Mouse (Mus musculus) limb, embryonic 14.5 days (tissue): ENCODE data around the gene Ppp2ca. TPM values are rescaled to one million over a fixed set of nuclear protein-coding genes. Genes with fewer than 3 reads are reported as not detected.
"Not testable (repeated sequence)": the region's sequence is repeated elsewhere in the genome, so short reads cannot be mapped to it uniquely, and the experiment has no call there.

Experiments used
- ATAC-seq: fragments of 200-750 bp; cut with Nextera tagmentation; 2 replicates; pipeline ENCODE4 v1.8.0; 2017; ENCODE audit warnings: low read depth, moderate number of reproducible peaks, moderate TSS enrichment; ENCODE audit not compliant: low FRiP score
- DNase-seq: peaks from one replicate; pipeline ENCODE4 v3.0.0-alpha.2; 2015; ENCODE audit warnings: low spot score
- H3K27ac ChIP-seq: fragments of 300-500 bp; sonication (generic); replicated peaks from 2 replicates; pipeline ENCODE4 v1.5.1; 2014; ENCODE audit warnings: low read depth, mild to moderate bottlenecking, low read length, moderate library complexity, mixed read lengths
- H3K27me3 ChIP-seq: fragments of 300-500 bp; sonication (generic); 2 replicates; pipeline ENCODE4 v1.6.1; 2014; ENCODE audit warnings: low read length, mixed read lengths; ENCODE audit not compliant: control insufficient read depth, insufficient read depth
- H3K36me3 ChIP-seq: fragments of 300-500 bp; sonication (generic); 2 replicates; pipeline ENCODE4 v1.6.1; 2014; ENCODE audit warnings: mild to moderate bottlenecking, low read length, moderate library complexity, mixed read lengths; ENCODE audit not compliant: control insufficient read depth, insufficient read depth
- H3K4me1 ChIP-seq: fragments of 300-500 bp; sonication (generic); 2 replicates; pipeline ENCODE4 v1.6.1; 2014; ENCODE audit warnings: antibody characterized with exemption, low read length, mixed read lengths; ENCODE audit not compliant: control insufficient read depth, insufficient read depth
- H3K4me2 ChIP-seq: fragments of 300-500 bp; sonication (generic); replicated peaks from 2 replicates; pipeline ENCODE4 v1.6.1; 2014; ENCODE audit warnings: low read depth, mild to moderate bottlenecking, low read length, moderate library complexity; ENCODE audit not compliant: severe bottlenecking
- H3K4me3 ChIP-seq: fragments of 300-500 bp; sonication (generic); replicated peaks from 2 replicates; pipeline ENCODE4 v1.5.1; 2014; ENCODE audit warnings: low read length
- H3K9ac ChIP-seq: fragments of 300-500 bp; sonication (generic); 2 replicates; pipeline ENCODE4 v1.6.1; 2014; ENCODE audit warnings: mild to moderate bottlenecking, low read depth, low read length, moderate library complexity; ENCODE audit not compliant: severe bottlenecking
- H3K9me3 ChIP-seq: fragments of 300-500 bp; sonication (generic); 2 replicates; pipeline ENCODE4 v1.6.1; 2016; ENCODE audit warnings: low read length; ENCODE audit not compliant: control insufficient read depth
- POLR2A ChIP-seq: fragments of 200-500 bp; IDR thresholded peaks from 2 replicates; pipeline ENCODE4 v1.8.0; 2012; ENCODE audit warnings: inconsistent platforms, mild to moderate bottlenecking, moderate library complexity, borderline replicate concordance; ENCODE audit not compliant: insufficient read depth, insufficient read length; ENCODE audit errors: extremely low read depth
- WGBS: fragments of 180-500 bp; shearing (Covaris S2); extraction: QIAGEN DNeasy Blood & Tissue Kit; methylation state at CpG from one replicate; pipeline ENCODE4 v1.1.7; 2014; 5-methylcytosine and 5-hydroxymethylcytosine counted together
- polyA plus RNA-seq, 2 experiments: library from polyadenylated mRNA; depleted of rRNA in 1 of 2; stranded (reverse) in 1 of 2; unstranded in 1 of 2; fragments of >200 nt; fragmentation: Nextera tagmentation in 1 of 2; extraction: Ambion mirVana in 1 of 2; gene quantifications; 2 replicates each; pipeline versions ENCODE4 v1.2.1 to v1.2.3; 2012 to 2014

The Ppp2ca gene
- polyA plus RNA-seq, 2 experiments: 65.6 to 88.4 TPM

- ATAC-seq (no peak), DNase-seq (no peak)
- no peak overlapping the region for H3K4me2 ChIP-seq
- WGBS: 88% methylated on average over 7 of the region's 7 CpGs
- H3K27ac ChIP-seq: no peak overlapping the region
- H3K9me3 ChIP-seq: peaks cover 1% of the 10 kb centered on the region; the same call in 1 of the 2 replicates
- no peak overlapping the region for H3K4me3 ChIP-seq
- H3K36me3 ChIP-seq: 0 out of 2 replicates have a peak, but pooled peaks cover 12% of the 10 kb centered on the region
- no peaks in the 10 kb centered on the region for H3K27me3 ChIP-seq
- no peaks in the 10 kb centered on the region for H3K4me1 ChIP-seq
- TF ChIP-seq POLR2A: no peak
- H3K9ac ChIP-seq: no peak overlapping the region
Observed at GRCm38 (mm10) chr11:52130451-52131068, 32.1 kb downstream of the Ppp2ca start.

DNA sequence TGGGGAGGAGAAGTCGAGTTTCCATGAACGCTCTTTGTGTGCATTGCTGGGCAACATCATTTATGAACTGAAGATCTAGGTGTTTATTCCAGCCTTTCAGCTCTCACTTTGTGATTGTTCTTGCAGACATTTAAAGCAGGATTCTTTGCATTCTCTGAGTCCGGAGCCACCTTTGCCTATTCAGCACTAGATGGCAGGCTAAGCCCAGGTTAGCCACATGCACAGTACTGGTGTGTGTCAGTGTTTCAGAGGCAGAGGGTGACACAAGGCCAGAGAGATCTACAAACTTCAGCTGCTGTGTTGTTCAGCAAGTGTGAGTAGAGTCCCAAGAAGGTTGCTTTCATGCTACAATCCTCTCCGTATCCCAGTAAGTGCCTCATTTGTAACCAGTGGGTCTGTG lies 45.2 kb downstream of the Ppp2ca start:
- not testable (repeated sequence) for H3K9ac ChIP-seq, H3K4me2 ChIP-seq, H3K27ac ChIP-seq, H3K36me3 ChIP-seq, H3K4me3 ChIP-seq, H3K9me3 ChIP-seq, H3K4me1 ChIP-seq, H3K27me3 ChIP-seq
- peak; percentile 71 for ATAC-seq
- WGBS: 36% methylated on average over 4 of the region's 4 CpGs
- DNase-seq: peak; percentile 28

GRCm38 (mm10) chr11:52145428-52145827 lies 46.9 kb downstream of the Ppp2ca start, which contains the start of gene Olfr1373:
Gene Olfr1373 (minus strand): TSS chr11:52145528.
- not testable (repeated sequence) for H3K27me3 ChIP-seq, H3K4me2 ChIP-seq, ATAC-seq, H3K27ac ChIP-seq, DNase-seq, H3K9me3 ChIP-seq, H3K4me3 ChIP-seq, H3K9ac ChIP-seq, H3K36me3 ChIP-seq, H3K4me1 ChIP-seq
- WGBS: 91% methylated on average over 1 of the region's 1 CpGs

- 36% methylated on average over 10 of the region's 10 CpGs for WGBS
- H3K9me3 ChIP-seq: no peaks in the 10 kb centered on the region
- H3K4me1 ChIP-seq: no peaks in the 10 kb centered on the region
- no peak overlapping the region for H3K4me3 ChIP-seq
- no peak overlapping the region for H3K9ac ChIP-seq
- no peak for TF ChIP-seq POLR2A
- H3K27ac ChIP-seq: no peak overlapping the region
- no peak overlapping the region for H3K4me2 ChIP-seq
- ATAC-seq (no peak), DNase-seq (no peak)
- H3K36me3 ChIP-seq: no peaks in the 10 kb centered on the region
- H3K27me3 ChIP-seq: peaks cover 9% of the 10 kb centered on the region; the same call in 1 of the 2 replicates
Observed at GRCm38 (mm10) chr11:52163926-52164325, 65.4 kb downstream of the Ppp2ca start.

GRCm38 (mm10) chr11:52167126-52167525 lies 68.6 kb downstream of the Ppp2ca start:
- Histone ChIP-seq H3K9me3 (no peaks in the 10 kb centered on the region), H3K36me3 (no peaks in the 10 kb centered on the region), H3K4me1 (no peaks in the 10 kb centered on the region), H3K4me2 (no peak overlapping the region), H3K9ac (no peak overlapping the region), H3K27me3 (peaks cover 16% of the 10 kb centered on the region; the same call in 1 of the 2 replicates), H3K27ac (no peak overlapping the region), H3K4me3 (peak overlapping the region; percentile 5; the same call in 1 of the 2 replicates)
- ATAC-seq (no peak), DNase-seq (no peak)
- TF ChIP-seq POLR2A: no peak
- 2% methylated on average over 21 of the region's 21 CpGs for WGBS

DNA sequence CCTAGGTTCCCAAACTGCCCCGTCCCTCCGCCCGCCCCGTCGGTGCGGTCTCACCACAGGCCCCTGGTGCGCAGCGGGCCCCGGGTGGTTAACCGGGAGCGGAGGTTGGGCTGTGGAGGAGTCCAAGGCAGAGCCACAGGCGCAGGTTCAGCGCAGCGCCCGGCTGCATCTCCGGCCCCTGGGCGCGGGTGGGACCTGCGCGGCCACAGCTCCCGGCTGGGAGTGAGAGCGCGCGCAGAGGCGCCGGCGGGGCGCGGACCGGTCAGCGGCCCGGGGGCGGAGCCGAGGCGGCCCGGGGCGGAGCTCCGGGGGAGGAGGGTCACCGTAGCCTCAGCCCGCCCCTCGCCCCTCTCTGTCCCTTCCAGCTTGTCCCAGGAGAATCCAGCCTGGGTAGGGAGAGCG lies 69.4 kb downstream of the Ppp2ca start:
- WGBS: 2% methylated on average over 27 of the region's 42 CpGs
- not testable (repeated sequence) for DNase-seq, H3K9me3 ChIP-seq, H3K4me1 ChIP-seq, ATAC-seq, H3K27ac ChIP-seq, H3K36me3 ChIP-seq
- Histone ChIP-seq H3K4me2 (peak overlapping the region; percentile 58), H3K27me3 (peaks cover 16% of the 10 kb centered on the region; the same call in 1 of the 2 replicates), H3K4me3 (peak overlapping the region; percentile 39), H3K9ac (peak overlapping the region; percentile 25; the same call in 1 of the 2 replicates)
